Mouse (Mus musculus): ENCODE measurements around the gene Erbin.

GRCm38 (mm10) chr13:103958607-103959123 lies 38.4 kb upstream of the Erbin start:
- no peak for TF ChIP-seq CTCF (IDR thresholded peaks at IDR 0.05)
- TF ChIP-seq EP300 (IDR thresholded peaks at IDR 0.05), result no peak

All from lung, postnatal 0 days (tissue).